Mouse (Mus musculus) embryonic facial prominence, embryonic 11.5 days (tissue): ENCODE data around the gene Igsf3. TPM values are rescaled to one million over a fixed set of nuclear protein-coding genes. Genes with fewer than 3 reads are reported as not detected.

ENCODE experiments used
- ATAC-seq: fragments of 200-750 bp; cut with Nextera tagmentation; replicated peaks from 2 replicates; pipeline ENCODE4 v1.8.0; 2017; ENCODE audit warnings: low read depth; ENCODE audit not compliant: insufficient number of reproducible peaks, low FRiP score, low TSS enrichment
- DNase-seq: peaks from one replicate; pipeline ENCODE4 v3.0.0-alpha.2; 2015; ENCODE audit warnings: low spot score
- H3K27ac ChIP-seq: fragments of 300-500 bp; sonication (generic); replicated peaks from 2 replicates; pipeline ENCODE4 v1.5.1; 2014; ENCODE audit warnings: mild to moderate bottlenecking, low read depth, low read length, control low read depth
- H3K27me3 ChIP-seq: fragments of 300-500 bp; sonication (generic); 2 replicates; pipeline ENCODE4 v1.6.1; 2014; ENCODE audit warnings: mild to moderate bottlenecking, low read length, moderate library complexity, mixed read lengths; ENCODE audit not compliant: control insufficient read depth, insufficient read depth
- H3K36me3 ChIP-seq: fragments of 300-500 bp; sonication (generic); replicated peaks from 2 replicates; pipeline ENCODE4 v1.6.1; 2014; ENCODE audit warnings: low read depth, mild to moderate bottlenecking, low read length, moderate library complexity, mixed read lengths; ENCODE audit not compliant: control insufficient read depth, insufficient read depth
- H3K4me1 ChIP-seq: fragments of 300-500 bp; sonication (generic); 2 replicates; pipeline ENCODE4 v1.6.1; 2014; ENCODE audit warnings: low read length, mixed read lengths; ENCODE audit not compliant: control insufficient read depth, insufficient read depth
- H3K4me2 ChIP-seq: fragments of 300-500 bp; sonication (generic); 2 replicates; pipeline ENCODE4 v1.6.1; 2014; ENCODE audit warnings: low read depth, mild to moderate bottlenecking, control low read depth, low read length, moderate library complexity
- H3K4me3 ChIP-seq: fragments of 300-500 bp; sonication (generic); 2 replicates; pipeline ENCODE4 v1.5.1; 2014; ENCODE audit warnings: low read depth, low read length, control low read depth
- H3K9ac ChIP-seq: fragments of 300-500 bp; sonication (generic); replicated peaks from 2 replicates; pipeline ENCODE4 v1.6.1; 2014; ENCODE audit warnings: mild to moderate bottlenecking, control low read depth, low read length
- H3K9me3 ChIP-seq: fragments of 300-500 bp; sonication (generic); replicated peaks from 2 replicates; pipeline ENCODE4 v1.6.1; 2016; ENCODE audit warnings: mild to moderate bottlenecking, low read length, inconsistent platforms, mixed read lengths; ENCODE audit not compliant: control insufficient read depth
- WGBS: fragments of 180-500 bp; shearing (Covaris S2); extraction: QIAGEN DNeasy Blood & Tissue Kit; methylation state at CpG from one replicate; pipeline ENCODE4 v1.1.7; 2014; 5-methylcytosine and 5-hydroxymethylcytosine counted together
- polyA plus RNA-seq: library from polyadenylated mRNA; unstranded; fragments of >200 nt; fragmentation: Nextera tagmentation; extraction: Ambion mirVana; gene quantifications from 2 replicates; pipeline ENCODE4 v1.2.1, GENCODE M21; 2014

The Igsf3 gene
- polyA plus RNA-seq, 1 experiment from 2014 or later = 40.6 TPM

GRCm38 (mm10) chr3:101502086-101502760, 125.3 kb downstream of the Igsf3 start:
- H3K9me3 ChIP-seq = no peaks in the 10 kb centered on the region
- DNase-seq = peak; percentile 53
- 33% methylated on average over 14 of the region's 14 CpGs for WGBS
- no peak overlapping the region; the same call in 1 of the 2 replicates for H3K9ac ChIP-seq
- H3K36me3 ChIP-seq = no peaks in the 10 kb centered on the region
- no peaks in the 10 kb centered on the region; the same call in 1 of the 2 replicates for H3K4me1 ChIP-seq
- no peak overlapping the region for H3K4me2 ChIP-seq
- no peaks in the 10 kb centered on the region for H3K27me3 ChIP-seq
- no peak for ATAC-seq
- no peak overlapping the region for H3K4me3 ChIP-seq
- no peak overlapping the region for H3K27ac ChIP-seq

- Histone ChIP-seq H3K4me1 (no peaks in the 10 kb centered on the region; the same call in 1 of the 2 replicates), H3K9ac (no peak overlapping the region; the same call in 1 of the 2 replicates), H3K4me2 (no peak overlapping the region), H3K27me3 (no peaks in the 10 kb centered on the region), H3K27ac (no peak overlapping the region), H3K9me3 (no peaks in the 10 kb centered on the region), H3K4me3 (no peak overlapping the region), H3K36me3 (no peaks in the 10 kb centered on the region)
- ATAC-seq (peak; percentile 84), DNase-seq (peak; percentile 91)
- WGBS = 14% methylated on average over 5 of the region's 5 CpGs
Measured at GRCm38 (mm10) chr3:101506179-101506578, 129.3 kb downstream of the Igsf3 start.

- H3K9ac ChIP-seq = no peak overlapping the region
- H3K4me2 ChIP-seq = no peak overlapping the region
- no peaks in the 10 kb centered on the region for H3K36me3 ChIP-seq
- H3K27me3 ChIP-seq = no peaks in the 10 kb centered on the region
- no peaks in the 10 kb centered on the region for H3K9me3 ChIP-seq
- H3K4me1 ChIP-seq = no peaks in the 10 kb centered on the region; the same call in 1 of the 2 replicates
- 66% methylated on average over 14 of the region's 14 CpGs for WGBS
- DNase-seq (no peak), ATAC-seq (no peak)
- H3K27ac ChIP-seq = no peak overlapping the region
- H3K4me3 ChIP-seq = no peak overlapping the region
Measured at GRCm38 (mm10) chr3:101506970-101507702, 130.3 kb downstream of the Igsf3 start.

DNA sequence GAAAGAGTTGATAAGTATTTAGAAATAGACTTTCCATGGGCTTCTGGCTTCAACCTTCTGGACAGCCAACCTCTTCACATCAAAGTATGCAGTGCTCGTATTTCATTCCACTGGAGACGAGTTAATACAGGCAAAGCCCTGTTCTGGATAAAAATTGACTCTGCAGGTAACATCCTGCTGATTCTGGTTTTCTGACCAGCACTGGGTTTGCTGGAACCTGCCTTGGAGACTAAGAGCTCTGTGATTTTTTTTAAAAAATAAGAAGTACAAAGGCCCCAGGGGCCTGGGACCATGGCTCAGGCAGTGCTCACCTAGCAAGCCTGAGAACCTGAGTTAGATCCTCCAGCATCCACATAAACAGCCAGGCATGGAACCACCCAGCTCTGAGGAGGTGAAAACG, 130.9 kb downstream of the Igsf3 start:
- H3K36me3 ChIP-seq = no peaks in the 10 kb centered on the region
- ATAC-seq = no peak
- no peak overlapping the region for H3K27ac ChIP-seq
- WGBS = 48% methylated on average over 3 of the region's 3 CpGs
- no peak for DNase-seq
- H3K9me3 ChIP-seq = no peaks in the 10 kb centered on the region
- H3K27me3 ChIP-seq = no peaks in the 10 kb centered on the region
- H3K4me1 ChIP-seq = no peaks in the 10 kb centered on the region
- no peak overlapping the region for H3K4me3 ChIP-seq
- H3K9ac ChIP-seq = no peak overlapping the region
- H3K4me2 ChIP-seq = no peak overlapping the region

- ATAC-seq (no peak), DNase-seq (no peak)
- no peak overlapping the region for H3K4me2 ChIP-seq
- peaks cover 4% of the 10 kb centered on the region; the same call in 1 of the 2 replicates for H3K4me1 ChIP-seq
- H3K36me3 ChIP-seq = no peaks in the 10 kb centered on the region
- no peak overlapping the region for H3K27ac ChIP-seq
- H3K27me3 ChIP-seq = no peaks in the 10 kb centered on the region
- 91% methylated on average over 10 of the region's 10 CpGs for WGBS
- no peak overlapping the region for H3K4me3 ChIP-seq
- no peak overlapping the region for H3K9ac ChIP-seq
- no peaks in the 10 kb centered on the region for H3K9me3 ChIP-seq
Measured at GRCm38 (mm10) chr3:101509707-101510544, 133.0 kb downstream of the Igsf3 start.

DNA sequence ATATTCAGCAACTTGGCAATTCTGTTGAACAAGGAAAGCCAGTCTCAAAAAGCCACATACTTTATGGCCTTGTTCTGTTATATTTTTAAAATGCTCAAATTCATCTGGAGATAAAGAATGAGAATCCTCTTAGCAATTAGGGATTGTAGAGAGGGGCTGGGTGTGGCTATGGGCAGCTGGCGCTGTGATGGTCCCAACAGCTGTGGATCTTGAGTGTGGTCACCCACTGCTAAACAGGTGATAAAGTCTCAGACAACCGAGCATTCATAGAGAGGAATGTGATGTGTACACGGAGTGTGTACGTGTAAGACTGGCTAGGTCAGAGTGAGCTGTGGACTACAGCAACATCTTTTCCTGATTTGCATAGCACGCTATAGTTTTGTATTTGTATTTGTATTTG, 133.7 kb downstream of the Igsf3 start:
- Histone ChIP-seq H3K4me2 (no peak overlapping the region), H3K36me3 (no peaks in the 10 kb centered on the region), H3K27ac (no peak overlapping the region), H3K4me3 (no peak overlapping the region), H3K4me1 (peaks cover 4% of the 10 kb centered on the region; the same call in 1 of the 2 replicates), H3K9ac (no peak overlapping the region), H3K27me3 (no peaks in the 10 kb centered on the region), H3K9me3 (no peaks in the 10 kb centered on the region)
- ATAC-seq (no peak), DNase-seq (no peak)
- WGBS = 89% methylated on average over 5 of the region's 5 CpGs
